Mouse (Mus musculus) macrophage (primary cell): Measurements from ENCODE around the gene Eid3. TPM values are rescaled to one million over a fixed set of nuclear protein-coding genes. Genes with fewer than 3 reads are reported as not detected.

Experiments used
- H3K27ac ChIP-seq: fragments of 350-480 bp; formaldehyde crosslinking; 2 replicates; pipeline ENCODE4 v1.9.0; 2021
- H3K36me3 ChIP-seq: fragments of 350-480 bp; formaldehyde crosslinking; 2 replicates; pipeline ENCODE4 v1.9.0; 2021; ENCODE audit errors: inconsistent target
- H3K4me3 ChIP-seq: fragments of 350-480 bp; formaldehyde crosslinking; 2 replicates; pipeline ENCODE4 v1.9.0; 2021; ENCODE audit errors: inconsistent target
- H3K79me2 ChIP-seq: fragments of 350-480 bp; formaldehyde crosslinking; 2 replicates; pipeline ENCODE4 v1.9.0; 2021; ENCODE audit errors: inconsistent target
- WGBS: methylation state at CpG from one replicate; pipeline ENCODE4 v1.1.7; 2026; ENCODE audit warnings: inconsistent platforms; ENCODE audit not compliant: missing documents; 5-methylcytosine and 5-hydroxymethylcytosine counted together
- polyA plus RNA-seq: library from polyadenylated mRNA; stranded (reverse); fragments of 250-400 nt; gene quantifications from 3 replicates; pipeline ENCODE4 v1.2.4, GENCODE M21; 2018; ENCODE audit warnings: inconsistent platforms

Gene Eid3
- polyA plus RNA-seq, 1 experiment from 2014 or later: 0.26 TPM

DNA sequence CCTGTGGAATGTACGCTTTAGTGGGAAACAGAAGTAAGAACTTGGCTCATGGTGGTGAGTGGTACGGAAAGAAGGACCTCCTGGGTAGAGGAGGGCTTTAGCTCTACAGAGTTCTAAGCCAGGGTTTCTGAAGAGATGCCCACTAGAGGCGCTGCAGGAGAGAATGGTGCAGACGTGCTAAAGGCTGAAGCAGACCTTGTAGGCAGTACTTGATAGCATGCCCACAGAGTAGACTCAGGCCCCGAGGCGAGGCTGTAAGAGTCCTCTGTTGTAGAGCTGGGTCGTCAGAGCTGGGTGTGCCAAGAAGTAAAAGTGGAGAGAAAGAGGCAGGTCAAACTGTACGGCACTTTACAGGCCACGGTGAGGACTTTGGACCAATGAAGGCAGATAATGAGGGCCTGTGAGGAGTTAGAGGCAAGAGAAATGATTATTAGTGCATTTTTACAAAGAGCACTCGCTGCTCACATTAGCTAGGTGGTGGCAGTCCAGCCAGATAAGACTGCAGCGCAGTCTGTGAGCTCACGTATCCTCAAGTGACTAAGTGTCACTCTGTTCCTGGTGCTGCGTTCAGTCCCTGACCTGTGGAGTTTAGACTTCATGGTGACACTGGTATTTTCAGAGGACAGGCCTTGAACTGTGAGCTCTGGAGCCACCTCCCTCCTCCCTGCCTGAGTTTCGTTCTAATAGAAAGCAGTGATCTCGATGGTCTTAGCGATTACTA lies 9.8 kb downstream of the Eid3 start:
- 87% methylated on average over 16 of the region's 16 CpGs for WGBS
- H3K36me3 ChIP-seq: peaks cover 74% of the 10 kb centered on the region
- peaks cover 75% of the 10 kb centered on the region for H3K79me2 ChIP-seq
- no peak overlapping the region for H3K27ac ChIP-seq
- no peak overlapping the region for H3K4me3 ChIP-seq

DNA sequence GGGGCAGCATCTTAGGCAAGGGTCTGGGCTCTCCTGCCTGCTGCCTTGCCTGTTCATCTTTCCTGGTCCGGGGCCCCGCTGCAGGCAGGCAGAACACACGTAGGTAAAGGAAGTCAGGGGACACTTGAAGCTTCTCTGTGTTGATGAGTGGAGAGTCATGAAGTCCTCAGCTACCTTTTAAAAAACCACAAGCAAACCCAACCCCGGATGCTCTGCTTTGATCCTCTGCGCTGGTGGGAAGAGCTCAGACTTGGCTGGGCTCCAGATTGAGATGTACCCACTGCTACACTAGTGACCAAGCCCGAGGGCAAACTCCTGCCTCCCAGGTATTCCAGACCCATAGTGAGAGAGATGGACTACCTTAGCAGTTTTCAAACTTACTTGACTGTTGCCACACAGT lies 20.9 kb downstream of the Eid3 start:
- peaks cover 64% of the 10 kb centered on the region for H3K36me3 ChIP-seq
- no peaks in the 10 kb centered on the region; the same call in 1 of the 2 replicates for H3K79me2 ChIP-seq
- WGBS: 80% methylated on average over 6 of the region's 6 CpGs

DNA sequence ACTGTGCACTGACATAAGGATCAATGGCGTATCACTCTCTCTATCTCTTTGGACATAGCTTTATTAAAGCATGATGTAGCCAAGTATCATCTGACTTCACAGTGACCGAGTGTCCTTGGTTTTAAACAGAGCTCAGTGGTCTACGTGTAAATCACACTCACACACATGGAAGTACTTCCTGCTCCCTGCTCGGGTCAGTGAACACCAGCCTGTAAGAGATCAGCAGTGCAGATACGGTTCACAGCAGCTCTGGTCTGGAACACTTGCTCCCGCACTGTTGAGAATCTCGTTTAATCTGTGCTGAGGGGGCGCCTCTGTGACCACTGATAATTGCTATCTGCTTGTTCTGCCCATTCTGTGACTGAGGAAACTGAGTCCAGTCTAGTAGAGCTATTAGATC lies 22.1 kb downstream of the Eid3 start:
- no peak overlapping the region for H3K27ac ChIP-seq
- no peak overlapping the region for H3K4me3 ChIP-seq
- WGBS: 87% methylated on average over 8 of the region's 8 CpGs
- H3K36me3 ChIP-seq: peaks cover 64% of the 10 kb centered on the region
- H3K79me2 ChIP-seq: no peaks in the 10 kb centered on the region; the same call in 1 of the 2 replicates

More for the DNA sequence above, 20.9 kb downstream of the Eid3 start:
- H3K4me3 ChIP-seq: no peak overlapping the region
- no peak overlapping the region for H3K27ac ChIP-seq

DNA sequence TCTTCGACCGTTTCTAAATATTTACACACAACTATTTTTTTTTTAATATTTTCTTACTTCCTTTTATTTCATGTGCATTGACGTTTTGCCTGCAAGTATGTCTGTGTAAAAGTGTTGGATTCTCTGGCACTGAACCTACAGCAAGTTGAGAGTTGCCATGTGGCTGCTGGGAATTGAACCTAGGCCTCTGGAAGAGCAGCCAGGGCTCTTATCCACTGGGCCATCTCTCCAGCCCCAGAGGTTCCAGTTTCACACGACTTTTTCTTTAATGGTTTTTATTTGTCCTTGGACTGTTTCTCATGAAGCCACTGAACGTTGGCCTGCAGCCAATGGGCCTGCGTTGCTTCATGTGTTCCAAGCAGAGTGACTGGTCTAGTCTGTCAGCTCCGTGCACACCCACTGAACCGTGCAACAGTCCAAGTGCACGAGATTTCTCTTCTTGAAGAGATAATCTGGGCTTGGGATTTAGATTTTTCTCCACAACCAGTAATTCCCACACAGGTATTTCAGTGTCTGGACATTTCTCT lies 23.1 kb downstream of the Eid3 start:
- Histone ChIP-seq H3K36me3 (peaks cover 63% of the 10 kb centered on the region), H3K27ac (no peak overlapping the region), H3K79me2 (no peaks in the 10 kb centered on the region; the same call in 1 of the 2 replicates), H3K4me3 (no peak overlapping the region)
- WGBS: 23% methylated on average over 9 of the region's 9 CpGs

DNA sequence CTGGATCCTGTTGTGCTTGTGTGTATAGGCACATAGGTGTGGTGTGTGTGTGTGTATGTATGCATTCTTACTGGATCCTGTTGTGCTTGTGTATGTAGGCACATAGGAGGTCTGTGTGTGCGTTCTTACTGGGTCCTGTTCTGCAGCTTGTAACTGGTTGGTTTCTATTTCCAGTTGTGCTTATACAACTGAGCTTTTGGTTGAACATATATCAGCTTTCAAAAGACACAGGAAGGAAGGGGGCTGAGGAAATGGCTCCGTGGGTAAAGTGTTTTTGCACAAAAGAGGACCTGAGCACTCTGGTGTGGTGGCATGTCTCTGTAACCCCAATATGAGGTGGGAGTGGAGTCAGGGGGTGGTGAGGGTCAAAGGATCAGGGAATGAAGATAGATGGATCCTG lies 24.5 kb downstream of the Eid3 start:
- no peak overlapping the region for H3K4me3 ChIP-seq
- H3K27ac ChIP-seq: no peak overlapping the region
- H3K79me2 ChIP-seq: no peaks in the 10 kb centered on the region; the same call in 1 of the 2 replicates
- H3K36me3 ChIP-seq: peaks cover 62% of the 10 kb centered on the region
- WGBS: 31% methylated on average over 2 of the region's 2 CpGs

DNA sequence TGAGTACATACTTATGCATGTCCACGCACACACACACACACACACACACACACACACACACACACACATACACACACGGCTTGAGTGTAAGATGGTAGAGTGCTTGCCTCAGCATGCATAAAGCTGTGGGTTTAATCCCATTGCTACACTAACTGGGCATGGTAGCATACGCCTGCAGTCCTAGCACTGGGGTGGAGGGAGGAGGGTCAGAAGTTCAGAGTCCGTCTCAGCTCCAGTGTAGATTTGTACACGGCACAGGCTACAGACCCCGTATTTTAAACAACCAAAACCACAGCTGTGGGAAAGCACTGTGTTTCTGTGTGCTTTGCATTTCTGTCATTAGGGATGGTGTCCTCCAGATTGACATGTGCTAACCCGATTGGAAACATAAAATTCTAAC lies 25.0 kb downstream of the Eid3 start:
- WGBS: 83% methylated on average over 6 of the region's 7 CpGs
- no peak overlapping the region for H3K4me3 ChIP-seq
- no peaks in the 10 kb centered on the region; the same call in 1 of the 2 replicates for H3K79me2 ChIP-seq
- peaks cover 62% of the 10 kb centered on the region for H3K36me3 ChIP-seq
- H3K27ac ChIP-seq: no peak overlapping the region

DNA sequence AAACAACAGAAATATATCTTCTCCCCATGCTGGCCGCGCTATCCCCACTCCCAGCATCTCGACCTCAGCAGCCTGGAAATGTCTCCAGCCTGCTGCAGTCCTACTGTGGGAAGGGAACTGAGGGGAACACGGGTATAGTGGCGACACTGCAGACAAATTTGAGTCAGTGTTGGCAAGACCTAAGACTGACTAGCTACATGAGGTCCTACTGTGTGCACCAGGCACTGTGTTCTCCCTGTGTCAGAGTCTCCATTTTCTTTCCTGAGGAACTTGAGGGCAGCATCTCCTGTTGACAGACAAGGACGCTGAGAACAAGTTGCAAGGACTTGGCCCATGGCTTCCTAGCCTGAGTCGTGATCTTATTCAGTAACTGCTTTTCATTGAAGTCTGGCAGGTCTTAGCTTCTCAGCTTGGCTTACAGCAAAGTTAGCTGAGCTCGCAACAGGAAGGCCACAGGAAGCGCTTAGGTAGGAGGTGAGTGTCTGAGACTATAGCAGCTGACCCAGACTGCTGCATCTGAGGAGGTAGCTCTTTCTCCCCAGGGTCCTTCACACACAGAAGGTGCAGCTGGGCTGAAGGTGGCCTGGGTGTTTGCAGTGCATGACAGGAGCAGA lies 26.1 kb downstream of the Eid3 start:
- Histone ChIP-seq H3K27ac (no peak overlapping the region), H3K36me3 (peaks cover 63% of the 10 kb centered on the region), H3K79me2 (no peaks in the 10 kb centered on the region; the same call in 1 of the 2 replicates), H3K4me3 (no peak overlapping the region)
- 86% methylated on average over 9 of the region's 9 CpGs for WGBS

DNA sequence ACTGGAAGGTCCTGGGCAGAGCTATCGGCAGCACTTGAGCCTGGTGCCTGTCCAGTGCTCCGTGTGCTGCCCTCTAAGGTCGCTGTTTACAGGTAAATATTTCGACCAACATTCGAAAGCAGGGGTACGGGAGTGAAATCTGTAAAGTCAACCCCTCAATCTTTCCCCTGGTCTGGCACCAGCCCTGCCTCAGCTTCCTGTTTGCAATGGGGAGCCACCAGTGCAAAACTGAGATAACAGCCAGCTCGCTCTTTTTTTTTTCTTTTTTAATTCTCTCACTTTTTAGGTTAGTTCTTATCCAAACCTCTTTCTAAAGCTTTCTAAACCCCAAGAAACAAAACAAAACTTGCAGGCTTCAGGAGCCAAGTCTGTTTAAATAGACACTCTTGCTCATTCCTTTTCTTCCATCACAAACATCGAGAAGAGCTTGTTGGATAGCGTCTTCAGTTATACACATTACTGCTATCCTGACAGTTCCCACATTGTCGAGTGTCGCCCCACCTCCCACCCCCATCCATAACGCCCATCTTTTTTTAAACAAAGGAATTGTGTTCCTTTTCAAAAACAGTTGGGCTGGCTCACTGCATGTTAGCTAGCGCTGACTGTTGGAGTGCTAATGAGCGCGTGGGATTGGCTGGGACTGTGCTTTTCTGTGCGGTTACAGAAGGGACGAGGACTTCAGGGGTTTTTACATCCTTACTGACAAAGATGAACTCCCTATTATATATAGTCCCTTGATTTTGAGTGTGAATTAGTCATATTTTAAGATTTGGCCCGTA lies 27.6 kb downstream of the Eid3 start:
- no peak overlapping the region for H3K27ac ChIP-seq
- H3K79me2 ChIP-seq: no peaks in the 10 kb centered on the region; the same call in 1 of the 2 replicates
- peaks cover 70% of the 10 kb centered on the region for H3K36me3 ChIP-seq
- 65% methylated on average over 18 of the region's 18 CpGs for WGBS
- H3K4me3 ChIP-seq: no peak overlapping the region

DNA sequence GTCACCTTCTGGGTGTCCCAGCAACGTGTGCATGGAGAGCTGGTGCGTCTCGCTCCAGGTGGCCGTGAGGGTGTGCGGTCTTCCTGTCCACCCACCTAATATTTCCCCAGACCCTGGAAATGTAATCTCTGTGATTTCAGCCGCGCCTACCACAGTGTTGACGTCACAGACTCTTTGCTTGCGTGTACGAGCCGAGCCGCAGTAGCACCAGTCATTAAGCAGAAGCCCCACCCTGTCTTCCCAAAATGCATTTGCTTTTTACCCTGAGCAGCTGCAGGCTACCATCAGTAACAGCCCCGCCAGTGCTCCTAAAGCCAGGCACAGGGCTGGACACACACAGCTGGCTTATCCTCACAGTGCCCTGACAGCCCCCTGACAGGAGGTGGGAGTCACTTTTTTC lies 31.5 kb downstream of the Eid3 start:
- no peaks in the 10 kb centered on the region for H3K79me2 ChIP-seq
- 97% methylated on average over 13 of the region's 13 CpGs for WGBS
- peaks cover 49% of the 10 kb centered on the region for H3K36me3 ChIP-seq
- H3K27ac ChIP-seq: no peak overlapping the region
- H3K4me3 ChIP-seq: no peak overlapping the region

DNA sequence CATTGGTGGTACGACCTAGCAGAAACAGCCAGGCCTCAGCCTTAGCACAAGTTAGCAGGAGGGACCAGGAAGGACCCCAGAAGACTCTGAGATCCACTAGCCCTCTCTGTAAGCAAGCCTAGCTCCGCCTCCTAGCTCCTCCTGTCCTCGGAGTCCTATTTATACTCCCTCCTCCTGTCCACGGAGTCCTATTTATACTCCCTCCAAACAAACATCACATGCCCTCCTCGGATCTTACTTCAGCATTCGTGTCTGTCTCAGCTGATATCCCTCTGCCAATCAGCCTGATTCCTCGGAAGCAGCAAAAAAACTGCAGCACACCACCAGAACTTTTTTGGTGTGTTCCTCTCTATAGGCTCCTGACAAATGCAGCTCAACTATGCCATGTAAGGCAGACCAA lies 32.5 kb downstream of the Eid3 start:
- Histone ChIP-seq H3K36me3 (peaks cover 40% of the 10 kb centered on the region), H3K27ac (no peak overlapping the region)
- 87% methylated on average over 7 of the region's 7 CpGs for WGBS

DNA sequence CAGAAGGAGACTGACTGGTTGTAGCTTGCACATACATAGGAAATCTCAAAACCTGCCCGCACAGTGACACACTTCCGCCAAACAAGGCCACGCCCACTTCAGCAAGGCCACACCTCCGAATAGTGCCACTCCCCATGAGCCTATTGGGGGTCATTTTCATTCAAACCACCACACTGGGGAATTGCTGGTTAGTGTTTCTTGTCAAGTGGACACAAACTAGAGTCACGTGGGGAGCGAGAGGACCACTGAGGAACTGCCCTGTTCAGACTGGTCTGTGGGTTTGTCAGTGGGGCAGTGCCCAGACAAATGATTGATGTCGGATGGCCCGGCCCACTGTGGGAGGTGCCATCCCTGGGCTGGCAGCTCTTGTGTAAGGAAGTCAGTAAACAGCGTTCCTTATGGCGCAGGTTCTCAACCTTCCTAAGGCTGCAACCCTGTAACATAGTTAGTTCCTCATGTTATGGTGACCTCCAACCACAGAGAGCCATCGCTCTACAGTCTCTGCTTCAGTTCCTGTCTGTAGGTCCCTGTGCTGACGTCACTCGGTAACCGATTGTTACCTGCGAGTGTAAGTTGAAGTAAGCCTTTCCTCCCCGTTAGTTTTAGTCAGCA lies 33.5 kb downstream of the Eid3 start:
- 15% methylated on average over 16 of the region's 16 CpGs for WGBS
- Histone ChIP-seq H3K36me3 (peaks cover 32% of the 10 kb centered on the region), H3K79me2 (no peaks in the 10 kb centered on the region), H3K27ac (0 out of 2 replicates have a peak overlapping the region, but pooled peaks have one; percentile 8), H3K4me3 (peak overlapping the region; percentile 0; the same call in 1 of the 2 replicates)

More for the DNA sequence above, 32.5 kb downstream of the Eid3 start:
- Histone ChIP-seq H3K4me3 (no peak overlapping the region), H3K79me2 (no peaks in the 10 kb centered on the region)

DNA sequence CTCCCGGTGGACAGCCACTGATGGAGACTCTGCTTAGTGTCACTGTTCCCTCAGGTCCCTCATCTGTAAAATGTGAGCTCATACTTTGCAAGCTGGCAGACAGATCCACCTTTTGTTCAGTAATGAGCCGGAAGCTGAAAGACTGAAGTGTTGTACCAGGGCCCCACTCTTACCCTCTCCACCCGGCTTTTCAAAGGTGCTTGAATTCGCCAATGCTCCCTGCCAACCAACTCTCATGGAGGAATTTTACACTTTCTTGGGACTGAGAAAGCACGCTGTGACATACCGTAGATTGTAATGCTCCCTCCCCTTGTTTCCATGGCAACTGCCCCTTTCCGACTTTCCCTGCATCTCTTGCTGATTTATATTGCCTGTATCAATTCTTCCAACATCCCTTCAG lies 34.1 kb downstream of the Eid3 start:
- H3K79me2 ChIP-seq: no peaks in the 10 kb centered on the region
- 0 out of 2 replicates have a peak overlapping the region, but pooled peaks have one; percentile 8 for H3K27ac ChIP-seq
- H3K4me3 ChIP-seq: no peak overlapping the region
- peaks cover 25% of the 10 kb centered on the region for H3K36me3 ChIP-seq
- 83% methylated on average over 7 of the region's 7 CpGs for WGBS

DNA sequence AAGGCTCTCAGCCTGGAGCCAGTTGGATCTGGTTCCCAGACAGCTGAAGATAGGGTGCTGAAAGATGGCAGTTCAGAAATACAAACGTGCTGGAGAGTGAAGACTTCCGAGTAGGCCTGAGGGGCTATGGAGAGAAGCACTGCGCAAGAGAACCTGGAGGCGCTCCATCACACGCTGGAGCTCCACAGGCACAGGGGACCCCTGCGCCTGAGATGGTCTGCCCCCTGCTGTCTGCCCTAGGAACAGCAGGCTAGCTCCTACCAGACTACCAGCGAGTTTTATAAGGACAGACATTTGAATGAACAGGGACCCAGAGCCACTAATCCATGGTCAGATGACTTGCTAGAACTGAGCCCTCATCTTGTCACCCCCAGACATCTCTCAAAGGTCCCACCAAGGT lies 35.0 kb downstream of the Eid3 start:
- H3K4me3 ChIP-seq: no peak overlapping the region
- WGBS: 8% methylated on average over 7 of the region's 7 CpGs
- peaks cover 16% of the 10 kb centered on the region for H3K36me3 ChIP-seq
- no peaks in the 10 kb centered on the region for H3K79me2 ChIP-seq
- H3K27ac ChIP-seq: no peak overlapping the region

DNA sequence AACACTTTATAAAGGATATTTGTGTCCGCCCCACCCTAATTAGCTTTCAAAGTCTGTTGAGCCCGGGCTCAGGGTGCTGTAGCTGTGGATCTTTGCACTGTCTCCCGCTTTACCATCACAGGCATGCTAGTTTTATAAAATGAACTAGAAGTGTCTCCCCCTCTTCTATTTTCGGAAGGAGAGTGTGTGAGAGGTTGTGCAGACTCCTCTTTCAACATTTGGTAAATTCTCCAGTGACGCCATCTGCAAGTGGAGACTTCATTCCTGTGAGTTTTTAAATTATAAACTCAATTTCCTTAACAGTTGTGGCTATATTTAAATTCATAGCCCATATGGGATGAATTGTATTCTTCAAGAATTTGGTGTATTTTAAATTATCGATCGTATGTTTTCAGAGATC lies 42.1 kb downstream of the Eid3 start:
- no peak overlapping the region for H3K27ac ChIP-seq
- no peaks in the 10 kb centered on the region for H3K36me3 ChIP-seq
- H3K4me3 ChIP-seq: no peak overlapping the region
- H3K79me2 ChIP-seq: no peaks in the 10 kb centered on the region
- WGBS: 93% methylated on average over 7 of the region's 7 CpGs
